In genomic region chr11:120457370-120457769, GRCm38 (mm10) we compare ENCODE assay signal across 9 mouse cellular contexts. TPM values are rescaled to one million over a fixed set of nuclear protein-coding genes. Genes with fewer than 3 reads are reported as not detected.
DNase-seq lines count a peak whose midpoint lies in the region; ATAC-seq and TF ChIP-seq lines count a peak whose summit lies in the region.
"Had no signal": no experiment of that assay in that cellular context is flagged by ENCODE, and none has a peak within 500 bp of the region (broad histone marks: within the 10 kb centered on the region; RNA-seq: fewer than 3 reads in every experiment).

No protein-coding gene starts in this region.

- 0 out of 2 replicates have a peak, but pooled peaks cover 4% of the 10 kb centered on the region for H3K4me1 ChIP-seq in cerebellum, adult 2 months (ENCODE audit: control insufficient read depth, insufficient read depth, low read length)
- peaks cover 29% of the 10 kb centered on the region for H3K4me1 ChIP-seq in hindbrain, embryonic 10.5 days (replicated peaks)

- H3K27me3 ChIP-seq in cerebellum, adult 2 months (ENCODE audit: control insufficient read depth, insufficient read depth, low read length) = no peaks in the 10 kb centered on the region
- H3K27me3 ChIP-seq in Patski = no peaks in the 10 kb centered on the region
- no peaks in the 10 kb centered on the region for H3K27me3 ChIP-seq in hindbrain, embryonic 10.5 days (ENCODE audit: insufficient read depth, poor library complexity, severe bottlenecking)

- H3K36me3 ChIP-seq in hindbrain, embryonic 10.5 days = peaks cover 41% of the 10 kb centered on the region

- peak; percentile 5 for ATAC-seq in Patski
- peak; percentile 4; the same call in 1 of the 2 replicates for ATAC-seq in megakaryocyte progenitor cell, adult 5-6 weeks (replicated peaks; ENCODE audit: poor library complexity)

- no peaks in the 10 kb centered on the region for H3K9me3 ChIP-seq in hindbrain, embryonic 10.5 days

- H3K4me3 ChIP-seq in cerebellum, adult 2 months (replicated peaks; ENCODE audit: insufficient read depth, low read depth, low read length) = peak overlapping the region; percentile 94
- peak overlapping the region; percentile 88 for H3K4me3 ChIP-seq in hindbrain, embryonic 10.5 days

- DNase-seq in cerebellum, adult 2 months = no peak
- DNase-seq in cerebellum, adult 11 months = no peak
- no peak for DNase-seq in Patski (ENCODE audit: low read depth, low spot score)
- no peak for DNase-seq in hindbrain, embryonic 10.5 days (ENCODE audit: low spot score)
- no peak for DNase-seq in embryo, embryonic 9.5 days (ENCODE audit: extremely low spot score)
- DNase-seq in left cerebral cortex, adult 11 months (ENCODE audit: low spot score) = no peak
- DNase-seq in T-cell, adult 2 months (ENCODE audit: low spot score) = no peak

- no peak for TF ChIP-seq POLR2A in cerebellum, adult 2 months (IDR thresholded peaks at IDR 0.05; ENCODE audit: borderline replicate concordance, insufficient read depth, low read length)

- CTCF ChIA-PET in Patski (lab: Charles Lee) = interaction anchor here (0.8 to 1.4 kb wide), 2 partner anchors 8 to 10 kb away, joined by 4 read pairs; partner anchors contain the start of gene Arl16

- in situ Hi-C loops in Patski (cut with MboI; ENCODE audit: low pct_unique_long_range_greater_than_20kb) = no loop called here

- no peak for TF ChIP-seq CTCF in cerebellum, adult 2 months (IDR thresholded peaks at IDR 0.05; ENCODE audit: borderline replicate concordance, insufficient read depth, low read depth, low read length)
- no peak for TF ChIP-seq CTCF in Patski (IDR thresholded peaks at IDR 0.05)

- H3K27ac ChIP-seq in cerebellum, adult 2 months (ENCODE audit: insufficient read depth, low read length) = peak overlapping the region; percentile 76
- H3K27ac ChIP-seq in hindbrain, embryonic 10.5 days = peak overlapping the region; percentile 96

- 21% methylated on average over 14 of the region's 14 CpGs for WGBS in cerebellum, adult 2 months
- WGBS in hindbrain, embryonic 10.5 days = 40% methylated on average over 14 of the region's 14 CpGs

- POLR2A ChIA-PET in Patski (lab: Charles Lee) = interaction anchor here (0.6 to 2.0 kb wide), 5 partner anchors 9 to 66 kb away, joined by 3 to 7 read pairs (median 5); partner anchors contain the start of genes Arl16, Mrpl12 and Nploc4

RNA-seq across cellular contexts. Expression of gene Oxld1, which starts 0.5 kb away (rescaled TPM):
- polyA plus RNA-seq in cerebellum, adult 2 months (2012; rRNA removed) = 15.5 and 20.0 TPM in 2 replicates
- 14.4 TPM for polyA plus RNA-seq in Patski (2021)
- 12.5 and 13.2 TPM in 2 replicates for polyA plus RNA-seq in hindbrain, embryonic 10.5 days (2016; fragmentation: Nextera tagmentation; extraction: Ambion mirVana)
- 10.4 and 10.7 TPM in 2 replicates for total RNA-seq in megakaryocyte progenitor cell, adult 5-6 weeks (2015)
- 9.7 and 14.8 TPM in 2 replicates for total RNA-seq in megakaryocyte progenitor cell, adult 5-6 weeks (2017)

RNA-seq across cellular contexts. Expression of gene Ccdc137, which starts 0.5 kb away (rescaled TPM):
- 27.3 and 28.3 TPM in 2 replicates for polyA plus RNA-seq in cerebellum, adult 2 months (2012; rRNA removed)
- polyA plus RNA-seq in Patski (2021) = 25.6 TPM
- polyA plus RNA-seq in hindbrain, embryonic 10.5 days (2016; fragmentation: Nextera tagmentation; extraction: Ambion mirVana) = 34.4 and 37.3 TPM in 2 replicates
- 24.9 and 27.2 TPM in 2 replicates for total RNA-seq in megakaryocyte progenitor cell, adult 5-6 weeks (2015)
- total RNA-seq in megakaryocyte progenitor cell, adult 5-6 weeks (2017) = 57.1 and 58.3 TPM in 2 replicates

RNA-seq across cellular contexts. Expression of gene Pde6g, which starts 4.1 kb away (rescaled TPM):
- 1.5 and 1.6 TPM in 2 replicates for polyA plus RNA-seq in cerebellum, adult 2 months (2012; rRNA removed)
- 0.24 TPM for polyA plus RNA-seq in Patski (2021)
- 0.31 and 0.35 TPM in 2 replicates for polyA plus RNA-seq in hindbrain, embryonic 10.5 days (2016; fragmentation: Nextera tagmentation; extraction: Ambion mirVana)
- 0.27 and 0.32 TPM in 2 replicates for total RNA-seq in megakaryocyte progenitor cell, adult 5-6 weeks (2015)
- not detected in 2 replicates for total RNA-seq in megakaryocyte progenitor cell, adult 5-6 weeks (2017)
- total RNA-seq: hematopoietic stem cell, adult 5-6 weeks had no signal

RNA-seq across cellular contexts. Expression of gene Arl16, which starts 10.0 kb away (rescaled TPM):
- polyA plus RNA-seq in cerebellum, adult 2 months (2012; rRNA removed) = 42.7 and 56.5 TPM in 2 replicates
- polyA plus RNA-seq in Patski (2021) = 36.3 TPM
- polyA plus RNA-seq in hindbrain, embryonic 10.5 days (2016; fragmentation: Nextera tagmentation; extraction: Ambion mirVana) = 59.6 and 62.3 TPM in 2 replicates
- total RNA-seq in megakaryocyte progenitor cell, adult 5-6 weeks (2015) = 13.8 and 19.8 TPM in 2 replicates
- total RNA-seq in megakaryocyte progenitor cell, adult 5-6 weeks (2017) = 18.8 and 20.2 TPM in 2 replicates

RNA-seq across cellular contexts. Expression of gene Tspan10, which starts 14.9 kb away (rescaled TPM):
- polyA plus RNA-seq in cerebellum, adult 2 months (2012; rRNA removed) = 0.05 and 0.06 TPM in 2 replicates
- polyA plus RNA-seq in Patski (2021) = not detected
- 0.12 and 0.46 TPM in 2 replicates for polyA plus RNA-seq in hindbrain, embryonic 10.5 days (2016; fragmentation: Nextera tagmentation; extraction: Ambion mirVana)
- not detected in 2 replicates for total RNA-seq in megakaryocyte progenitor cell, adult 5-6 weeks (2015)
- not detected in 2 replicates for total RNA-seq in megakaryocyte progenitor cell, adult 5-6 weeks (2017)
- total RNA-seq: hematopoietic stem cell, adult 5-6 weeks had no signal
